Mouse (Mus musculus): ENCODE measurements around the gene Sbpl. TPM values are rescaled to one million over a fixed set of nuclear protein-coding genes. Genes with fewer than 3 reads are reported as not detected.

Sbpl gene
- not detected for total RNA-seq (2021)
- long read RNA-seq, experiment 1 = 0 reads
- long read RNA-seq, experiment 2 = 0 reads

DNA sequence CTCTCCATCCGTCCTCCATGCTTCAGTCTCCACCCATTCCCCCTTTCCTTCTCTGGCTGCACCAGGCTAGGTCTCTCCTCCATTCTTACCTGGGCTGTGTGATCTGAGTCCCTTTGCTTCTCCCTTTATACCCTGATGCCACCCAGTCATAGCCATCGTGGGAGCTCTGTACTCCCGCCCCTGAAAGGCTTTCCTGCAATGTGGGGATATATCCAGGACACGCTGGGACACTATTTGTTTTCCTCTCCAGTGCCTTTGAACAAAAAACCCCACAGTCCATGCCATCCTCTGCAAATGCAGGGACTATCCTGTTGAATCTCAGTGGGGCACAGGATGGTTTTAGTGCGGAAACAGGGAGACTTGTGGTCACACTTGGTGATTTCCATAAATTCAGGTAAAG is at the start of gene Sbpl:
Gene Sbpl (minus strand): TSS at position 101 of the 400 bp plus-strand sequence.
- no peak for DNase-seq (ENCODE audit: low spot score in 2 of 2)
- intact Hi-C loops (cut with DNase I) = no loop called here

DNA sequence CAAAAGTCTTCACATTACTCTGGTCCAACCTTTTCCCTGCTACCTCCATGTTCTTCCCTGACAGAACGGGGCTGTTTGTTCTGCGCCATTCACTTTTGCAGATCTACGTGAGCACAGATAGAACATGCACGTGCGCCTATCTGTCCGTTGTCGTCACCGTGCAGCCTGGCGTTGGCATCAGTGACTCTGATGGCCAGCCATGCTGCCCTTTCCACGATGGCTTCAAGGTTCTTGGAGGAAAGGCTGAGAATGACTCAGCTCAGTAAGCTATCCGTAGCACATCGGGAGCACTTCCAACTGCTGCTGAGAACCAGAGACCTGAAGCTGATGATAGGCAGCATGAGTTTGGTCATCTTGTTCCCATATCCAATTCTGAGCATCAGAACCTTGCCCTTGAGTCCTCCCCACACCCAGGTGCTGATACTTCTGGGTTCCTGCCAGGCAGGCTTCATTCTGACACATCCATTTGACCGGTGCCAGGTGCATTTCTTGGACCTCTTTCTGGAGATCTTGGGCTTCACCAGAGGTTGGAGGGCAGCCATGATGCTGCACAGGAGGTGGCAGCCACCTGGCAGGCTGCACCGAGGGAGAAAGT is 49.1 kb upstream of the Sbpl start:
- intact Hi-C loops (cut with DNase I) = no loop called here
- no peak for DNase-seq (ENCODE audit: low spot score in 2 of 2)

GRCm38 (mm10) chr17:24000404-24000803 is 45.3 kb upstream of the Sbpl start:
- intact Hi-C loops (cut with DNase I) = no loop called here
- peak; percentile 69 to 94 for DNase-seq (ENCODE audit: low spot score in 2 of 2)

GRCm38 (mm10) chr17:23998383-23998782 is 43.3 kb upstream of the Sbpl start:
- intact Hi-C loops (cut with DNase I) = no loop called here
- no peak for DNase-seq (ENCODE audit: low spot score in 2 of 2)

DNA sequence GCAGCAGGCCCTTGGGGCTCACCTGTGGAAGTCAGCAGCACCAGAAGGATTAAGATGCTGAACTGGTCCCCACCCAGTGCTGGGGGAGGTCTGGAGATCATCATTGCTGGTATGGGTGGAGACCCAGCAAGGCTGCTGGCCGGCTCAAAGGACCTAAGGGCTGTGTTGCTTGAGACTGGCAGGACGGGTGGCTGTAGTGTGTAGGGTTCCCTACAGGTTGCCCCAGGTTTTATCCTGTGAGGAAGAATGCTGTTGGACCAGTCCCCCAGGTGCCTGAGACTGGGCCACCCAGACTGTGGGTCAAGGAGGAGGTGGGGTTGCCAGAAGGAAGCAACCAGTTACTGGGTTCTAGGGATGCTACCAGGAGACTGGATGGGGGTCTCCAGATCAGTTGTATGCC is 42.8 kb upstream of the Sbpl start, which contains the start of gene Prss22:
Gene Prss22 (minus strand): TSS at position 200 of the 400 bp plus-strand sequence.
- no peak for DNase-seq (ENCODE audit: low spot score in 2 of 2)
- intact Hi-C loops (cut with DNase I) = no loop called here

GRCm38 (mm10) chr17:23995421-23995820 is 40.3 kb upstream of the Sbpl start:
- intact Hi-C loops (cut with DNase I) = no loop called here
- DNase-seq (ENCODE audit: low spot score in 2 of 2) = no peak

- peak in 1 of 2 experiments; percentile 12 for DNase-seq (ENCODE audit: low spot score in 2 of 2)
- intact Hi-C loops (cut with DNase I) = no loop called here
Measured at GRCm38 (mm10) chr17:23994667-23995066, 39.6 kb upstream of the Sbpl start.

GRCm38 (mm10) chr17:23993559-23994428 is 38.7 kb upstream of the Sbpl start:
- intact Hi-C loops (cut with DNase I) = no loop called here

DNA sequence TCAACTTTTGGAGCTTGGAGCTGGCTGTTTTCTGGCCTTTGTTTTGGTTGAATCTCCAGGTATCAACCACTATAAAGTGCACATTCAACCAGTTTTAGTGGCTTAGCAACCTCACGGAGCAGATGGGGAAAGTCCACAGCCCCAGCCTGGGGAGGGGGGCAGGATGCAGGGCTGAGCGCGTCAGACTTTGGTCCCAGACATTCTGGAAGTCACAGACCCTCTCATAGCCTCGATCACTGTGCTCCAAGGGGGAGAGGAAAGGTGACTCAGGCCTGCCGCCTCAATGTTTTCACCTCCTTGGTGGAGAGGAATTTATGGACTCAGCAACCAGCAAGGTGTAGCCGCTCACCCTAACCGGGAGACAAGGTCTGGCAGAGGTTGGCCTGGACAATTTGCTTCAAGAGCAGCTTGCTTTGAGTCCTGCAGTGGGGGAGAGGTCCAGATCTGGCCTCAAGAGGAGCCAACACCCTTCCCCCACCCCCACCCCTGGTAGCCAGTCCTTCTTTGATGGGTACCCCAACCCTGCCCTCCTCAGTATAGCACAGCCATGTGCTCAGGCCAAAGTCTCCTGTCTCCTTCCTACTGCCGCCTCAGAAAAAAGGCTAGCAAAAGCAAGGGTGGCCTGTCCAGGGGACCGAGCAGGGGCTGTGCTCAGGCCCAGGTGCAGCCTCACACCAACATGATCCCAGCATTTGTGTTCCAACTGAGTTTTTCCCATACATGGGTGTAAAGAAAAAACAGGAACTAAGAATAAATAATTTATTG is 37.9 kb upstream of the Sbpl start:
- intact Hi-C loops (cut with DNase I) = no loop called here

More at GRCm38 (mm10) chr17:23993559-23994428, 38.7 kb upstream of the Sbpl start:
- DNase-seq (ENCODE audit: low spot score in 2 of 2) = peak; percentile 98

DNA sequence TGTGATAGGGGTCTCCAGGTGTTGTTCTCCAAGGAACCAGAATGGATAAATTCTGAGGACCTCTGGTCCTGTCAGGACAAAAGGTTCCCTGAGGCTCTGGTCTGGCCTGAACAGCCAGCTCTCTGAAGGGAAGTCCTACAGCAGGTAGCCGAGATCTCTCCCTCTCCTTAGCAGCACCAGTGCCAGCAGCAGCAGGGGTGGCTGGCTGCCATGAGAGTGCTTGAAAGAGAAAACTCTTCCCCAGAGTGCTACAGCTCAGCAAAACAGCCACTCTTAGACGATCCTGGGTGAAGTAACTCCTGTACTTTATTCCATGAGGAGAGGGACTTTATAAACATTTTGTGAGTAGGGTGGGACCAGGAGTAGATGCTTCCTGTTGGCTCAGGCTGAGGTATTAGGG is 34.7 kb upstream of the Sbpl start:
- peak in 1 of 2 experiments; percentile 45 for DNase-seq (ENCODE audit: low spot score in 2 of 2)
- intact Hi-C loops (cut with DNase I) = no loop called here

More for the DNA sequence above, 37.9 kb upstream of the Sbpl start:
- DNase-seq (ENCODE audit: low spot score in 2 of 2) = no peak

DNA sequence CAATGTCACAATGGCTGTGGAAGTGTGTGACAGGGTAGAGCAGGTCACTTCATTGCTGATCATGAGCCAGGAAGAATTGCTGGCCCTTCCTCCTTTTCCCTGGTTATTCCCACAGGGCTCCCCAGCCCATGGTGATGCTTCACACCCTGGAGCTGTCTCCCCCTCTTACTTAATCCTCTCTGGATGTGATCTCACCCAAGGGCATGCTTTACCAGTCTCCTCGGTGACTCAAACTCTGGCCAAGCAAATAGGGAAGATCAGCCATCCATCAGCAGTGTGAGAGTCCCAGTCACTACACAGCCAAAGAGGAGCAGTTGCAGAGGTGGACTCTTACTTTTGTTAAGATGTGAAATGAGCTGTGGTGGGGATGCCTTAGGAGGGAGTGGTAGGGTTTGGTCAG is 29.9 kb upstream of the Sbpl start:
- intact Hi-C loops (cut with DNase I) = no loop called here
- no peak for DNase-seq (ENCODE audit: low spot score in 2 of 2)

- intact Hi-C loops (cut with DNase I) = no loop called here
- no peak for DNase-seq (ENCODE audit: low spot score in 2 of 2)
Measured at GRCm38 (mm10) chr17:23982912-23983311, 27.8 kb upstream of the Sbpl start.

GRCm38 (mm10) chr17:23980297-23980909 is 25.3 kb upstream of the Sbpl start, which contains the start of gene Prss30:
Prss30 (minus strand) TSS chr17:23980566.
- intact Hi-C loops (cut with DNase I) = no loop called here
- no peak for DNase-seq (ENCODE audit: low spot score in 2 of 2)

DNA sequence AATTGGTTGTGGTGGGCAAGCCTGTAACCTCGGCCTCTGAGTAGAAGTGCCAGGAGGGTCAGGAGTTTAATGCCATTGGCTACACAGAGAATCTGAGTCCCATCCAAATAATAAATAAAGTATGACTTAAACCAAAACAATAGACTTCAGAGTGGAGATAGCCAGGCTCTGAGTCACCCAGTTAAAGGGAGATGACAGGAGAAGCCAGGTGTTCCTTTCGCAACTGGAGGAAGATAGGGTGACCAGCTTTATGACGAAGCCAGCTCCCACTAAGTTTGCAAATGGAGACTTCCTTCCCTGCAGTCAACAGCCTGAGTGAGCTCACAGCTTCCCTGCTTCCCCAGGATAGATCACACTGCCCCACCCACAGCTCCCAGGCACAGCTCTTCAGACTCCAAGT is 24.4 kb upstream of the Sbpl start:
- no peak for DNase-seq (ENCODE audit: low spot score in 2 of 2)
- intact Hi-C loops (cut with DNase I) = no loop called here

GRCm38 (mm10) chr17:23976665-23977064 is 21.6 kb upstream of the Sbpl start:
- intact Hi-C loops (cut with DNase I) = no loop called here
- DNase-seq (ENCODE audit: low spot score in 2 of 2) = no peak

DNA sequence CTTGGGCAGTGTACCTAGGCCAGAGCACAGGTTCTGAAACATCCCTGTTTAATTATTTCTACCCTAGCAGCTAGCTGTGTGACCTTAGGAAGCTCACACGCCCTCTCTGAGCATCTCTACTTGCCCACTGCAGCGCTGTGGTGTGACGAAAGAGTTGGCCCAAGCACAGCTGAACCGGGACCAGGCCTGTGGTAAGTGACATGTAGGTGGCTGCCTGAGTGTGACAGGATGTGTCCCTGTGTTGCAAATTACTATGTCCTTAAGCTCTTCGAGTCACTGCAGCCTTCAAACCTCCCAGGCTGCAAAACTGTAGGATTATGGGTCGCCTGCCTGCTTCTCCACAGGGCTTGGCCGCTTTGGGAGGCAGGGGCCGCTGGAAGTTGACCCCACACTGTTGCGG is 16.2 kb upstream of the Sbpl start:
- intact Hi-C loops (cut with DNase I) = no loop called here
- DNase-seq (ENCODE audit: low spot score in 2 of 2) = no peak

DNA sequence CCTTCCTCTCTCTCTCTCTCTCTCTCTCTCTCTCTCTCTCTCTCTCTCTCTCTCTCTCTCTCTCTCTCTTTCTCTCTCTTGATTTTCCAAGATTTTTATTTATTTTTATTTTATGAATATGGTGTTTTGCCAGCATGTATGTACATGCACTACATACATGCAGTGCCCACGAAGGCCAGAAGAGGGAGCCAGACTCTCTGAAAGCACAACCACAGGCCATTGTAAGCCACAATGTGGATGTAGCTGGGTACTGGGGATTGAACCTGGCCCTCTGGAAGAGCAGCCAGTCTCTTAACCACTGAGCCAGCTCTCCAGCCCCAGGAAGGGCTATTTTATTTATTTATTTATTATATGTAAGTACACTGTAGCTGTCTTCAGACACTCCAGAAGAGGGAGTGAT is 14.2 kb upstream of the Sbpl start:
- intact Hi-C loops (cut with DNase I) = loop anchor here (10.0 kb wide), 1 partner anchor 194 kb away; the partner anchor contains the start of gene Flywch1
- DNase-seq (ENCODE audit: low spot score in 2 of 2) = peak; percentile 86 to 88

DNA sequence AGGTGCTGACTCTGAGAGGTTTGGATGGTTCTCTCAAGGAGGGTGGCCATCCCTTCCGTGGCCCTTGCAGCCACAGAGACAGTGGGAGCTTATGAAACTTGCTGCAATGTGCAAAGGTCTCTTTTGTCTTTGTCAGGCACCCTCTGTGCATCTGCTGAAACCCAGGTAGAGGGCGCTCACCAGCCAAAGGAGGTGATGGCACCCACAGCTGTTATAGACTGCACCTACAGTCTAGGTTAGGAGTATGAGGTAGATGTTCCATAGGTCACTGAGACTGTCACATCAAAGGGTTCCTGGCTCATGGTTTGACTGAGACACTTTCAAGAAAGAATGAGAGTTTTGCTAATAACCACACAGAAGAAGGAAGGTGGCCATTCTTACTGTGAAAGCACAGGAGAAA is 13.7 kb upstream of the Sbpl start:
- intact Hi-C loops (cut with DNase I) = loop anchor here (10.0 kb wide), 1 partner anchor 194 kb away; the partner anchor contains the start of gene Flywch1
- DNase-seq (ENCODE audit: low spot score in 2 of 2) = no peak

GRCm38 (mm10) chr17:23966658-23967401 is 11.8 kb upstream of the Sbpl start:
- intact Hi-C loops (cut with DNase I) = loop anchor here (10.0 kb wide), 1 partner anchor 192 kb away; the partner anchor contains the start of gene Flywch1
- no peak for DNase-seq (ENCODE audit: low spot score in 2 of 2)

All from left cerebral cortex, postnatal 14 days (tissue).